Mouse (Mus musculus) ES-E14 (cell line): ENCODE measurements around the gene Idnk. TPM values are rescaled to one million over a fixed set of nuclear protein-coding genes. Genes with fewer than 3 reads are reported as not detected.
A peak's percentile ranks its signal among the peaks of the same experiment; 100 is the strongest.
"Not testable (repeated sequence)": the region's sequence is repeated elsewhere in the genome, so short reads cannot be mapped to it uniquely, and the experiment has no call there.

ENCODE experiments used
- DNase-seq: peaks from one replicate; pipeline ENCODE4 v3.0.0-alpha.2; 2013; ENCODE audit warnings: low read depth, low spot score
- H3K27ac ChIP-seq: 2 replicates; pipeline ENCODE4 v1.5.1; 2012; ENCODE audit warnings: low read depth, mild to moderate bottlenecking, low read length, moderate library complexity, mixed read lengths; ENCODE audit not compliant: poor library complexity, insufficient read depth, severe bottlenecking
- H3K36me3 ChIP-seq: 2 replicates; pipeline ENCODE4 v1.6.1; 2012; ENCODE audit warnings: mild to moderate bottlenecking, low read length, moderate library complexity, mixed read lengths; ENCODE audit not compliant: control insufficient read depth, poor library complexity, insufficient read depth, severe bottlenecking
- H3K4me1 ChIP-seq, 2 experiments: fragments of 150-350 bp in 1 of 2; sonication (generic) in 1 of 2; 2 replicates each; pipeline ENCODE4 v1.6.1; 2012; ENCODE audit warnings: low read length in 2 of 2, mild to moderate bottlenecking in 1 of 2, mixed read lengths in 1 of 2; ENCODE audit not compliant: control insufficient read depth in 2 of 2, insufficient read depth in 2 of 2, poor library complexity in 1 of 2
- H3K4me3 ChIP-seq, 2 experiments: fragments of 150-350 bp in 1 of 2; sonication (generic) in 1 of 2; 2 replicates each; pipeline ENCODE4 v1.5.1; 2012; ENCODE audit warnings: low read length in 2 of 2, low read depth in 1 of 2, mild to moderate bottlenecking in 1 of 2, mixed read lengths in 1 of 2; ENCODE audit not compliant: insufficient read depth in 1 of 2, poor library complexity in 1 of 2, severe bottlenecking in 1 of 2
- H3K9ac ChIP-seq: 2 replicates; pipeline ENCODE4 v1.6.1; 2012; ENCODE audit warnings: low read depth, mild to moderate bottlenecking, low read length, mixed read lengths; ENCODE audit not compliant: poor library complexity, insufficient read depth, severe bottlenecking
- H3K9me3 ChIP-seq: fragments of 150-350 bp; sonication (generic); 2 replicates; pipeline ENCODE4 v1.6.1; 2012; ENCODE audit warnings: low read depth, mild to moderate bottlenecking, low read length; ENCODE audit not compliant: control insufficient read depth, insufficient read depth
- CHD2 ChIP-seq: IDR thresholded peaks from 2 replicates; pipeline ENCODE4 v1.6.1; 2014; ENCODE audit warnings: mild to moderate bottlenecking, low read depth, low read length, inconsistent platforms
- HCFC1 ChIP-seq: IDR thresholded peaks from 2 replicates; pipeline ENCODE4 v1.6.1; 2012; ENCODE audit warnings: low read length, inconsistent platforms, borderline replicate concordance; ENCODE audit not compliant: insufficient read depth
- MAFK ChIP-seq: IDR thresholded peaks from 2 replicates; pipeline ENCODE4 v1.6.1; 2014; ENCODE audit warnings: mild to moderate bottlenecking, low read depth, low read length, inconsistent platforms; ENCODE audit not compliant: insufficient read depth
- ZC3H11A ChIP-seq: IDR thresholded peaks from 2 replicates; pipeline ENCODE4 v1.6.1; 2012; ENCODE audit warnings: low read depth, mild to moderate bottlenecking, inconsistent platforms, low read length, borderline replicate concordance
- ZNF384 ChIP-seq: IDR thresholded peaks from 2 replicates; pipeline ENCODE4 v1.6.1; 2012; ENCODE audit warnings: low read depth, low read length, inconsistent platforms
- in situ Hi-C, 2 experiments: fragments of 600-800 bp; cut with MboI; formaldehyde crosslinking; loops; one replicate each; pipeline ENCODE4 v1.15.1; 2025; ENCODE audit warnings: low sequenced_read_pairs in 2 of 2, inconsistent platforms in 1 of 2; ENCODE audit not compliant: unreplicated experiment in 2 of 2
- total RNA-seq: library from RNA; depleted of rRNA; stranded (reverse); fragments of 300-350 nt; gene quantifications from 2 replicates; pipeline ENCODE4 v1.2.3, GENCODE M21; 2012

The Idnk gene
- total RNA-seq, 1 experiment, result 9.6 TPM

GRCm38 (mm10) chr13:58129687-58130246 lies 27.7 kb upstream of the Idnk start:
- peak overlapping the region; percentile 94 for H3K9ac ChIP-seq
- DNase-seq, result no peak
- H3K4me3 ChIP-seq, result peak overlapping the region; percentile 83 to 85
- in situ Hi-C loops, result no loop called here
- peaks cover 10% of the 10 kb centered on the region for H3K36me3 ChIP-seq
- peak overlapping the region; percentile 98; the same call in 1 of the 2 replicates for H3K27ac ChIP-seq
- TF ChIP-seq CHD2 (no peak), ZC3H11A (no peak), HCFC1 (no peak), MAFK (no peak), ZNF384 (no peak)
- H3K9me3 ChIP-seq, result no peaks in the 10 kb centered on the region
- H3K4me1 ChIP-seq, result peaks cover 0 to 7% of the 10 kb centered on the region in 2 experiments; a peak in 1 of 4 replicates

- no peak for TF ChIP-seq ZNF384
- H3K4me1 ChIP-seq, result peaks cover 0 to 7% of the 10 kb centered on the region in 2 experiments; a peak in 1 of 4 replicates
- no peak overlapping the region for H3K9ac ChIP-seq
- in situ Hi-C loops, result no loop called here
- DNase-seq, result no peak
- H3K36me3 ChIP-seq, result peaks cover 7% of the 10 kb centered on the region
- no peak overlapping the region for H3K4me3 ChIP-seq
- no peak overlapping the region for H3K27ac ChIP-seq
- H3K9me3 ChIP-seq, result no peaks in the 10 kb centered on the region
Measured at GRCm38 (mm10) chr13:58131692-58132091, 25.8 kb upstream of the Idnk start.

- DNase-seq, H3K4me3 ChIP-seq, H3K9ac ChIP-seq, H3K9me3 ChIP-seq, H3K27ac ChIP-seq, in situ Hi-C loops, H3K36me3 ChIP-seq, H3K4me1 ChIP-seq: not testable (repeated sequence)
Measured at GRCm38 (mm10) chr13:58146603-58147002, 10.8 kb upstream of the Idnk start.

- Histone ChIP-seq H3K27ac (no peak overlapping the region), H3K36me3 (no peaks in the 10 kb centered on the region), H3K9me3 (no peaks in the 10 kb centered on the region), H3K9ac (no peak overlapping the region), H3K4me3 (no peak overlapping the region), H3K4me1 (0 out of 4 replicates have a peak, but pooled peaks cover 0 to 3% of the 10 kb centered on the region in 2 experiments)
- no peak for DNase-seq
- in situ Hi-C loops, result no loop called here
- no peak for TF ChIP-seq CHD2
- TF ChIP-seq MAFK, result no peak
- TF ChIP-seq HCFC1, result no peak
- TF ChIP-seq ZC3H11A, result no peak
- no peak for TF ChIP-seq ZNF384
Measured at GRCm38 (mm10) chr13:58147760-58148159, 9.7 kb upstream of the Idnk start.

- TF ChIP-seq CHD2 (no peak), HCFC1 (peak; percentile 35; the same call in 1 of the 2 replicates), ZC3H11A (no peak), MAFK (peak; percentile 44; the same call in 1 of the 2 replicates), ZNF384 (0 out of 2 replicates have a peak, but pooled peaks have one; percentile 36)
- no peaks in the 10 kb centered on the region for H3K36me3 ChIP-seq
- H3K9me3 ChIP-seq, result no peaks in the 10 kb centered on the region
- DNase-seq, result no peak
- peak overlapping the region; percentile 35; the same call in 1 of the 2 replicates for H3K9ac ChIP-seq
- H3K4me3 ChIP-seq, result peak overlapping the region; percentile 8 to 26; a peak in 3 of 4 replicates
- in situ Hi-C loops, result no loop called here
- 0 out of 4 replicates have a peak, but pooled peaks cover 0 to 3% of the 10 kb centered on the region in 2 experiments for H3K4me1 ChIP-seq
- H3K27ac ChIP-seq, result no peak overlapping the region
Measured at GRCm38 (mm10) chr13:58148256-58148831, 9.1 kb upstream of the Idnk start.
